Mouse (Mus musculus) lung, postnatal 0 days (tissue): ENCODE results near the gene Prkg1.

Source experiments
- CTCF ChIP-seq: IDR thresholded peaks from 2 replicates; pipeline ENCODE4 v1.5.1; 2016; ENCODE audit warnings: antibody characterized with exemption, mild to moderate bottlenecking
- EP300 ChIP-seq: IDR thresholded peaks from 2 replicates; pipeline ENCODE4 v1.6.1; 2016; ENCODE audit warnings: antibody characterized with exemption, mild to moderate bottlenecking, control low read depth

DNA sequence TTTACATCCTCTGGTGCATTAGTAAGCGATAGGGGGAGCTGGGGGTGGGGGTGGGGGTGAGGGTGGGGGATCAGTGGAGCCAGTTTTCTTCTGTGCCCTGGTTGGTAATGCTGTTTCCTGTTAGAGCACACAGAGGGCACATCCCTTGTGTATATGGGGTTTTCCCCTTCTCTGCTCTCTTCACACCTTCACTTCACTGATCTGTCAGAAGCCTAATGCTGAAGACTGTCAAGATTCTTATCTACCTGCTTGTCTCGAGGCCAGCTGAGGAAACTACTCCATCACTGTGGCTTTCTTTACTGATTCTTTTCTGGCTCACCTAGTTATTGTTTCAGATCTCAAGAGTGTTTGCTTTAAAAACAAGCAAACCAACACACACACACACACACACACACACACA lies 554.4 kb downstream of the Prkg1 start:
- TF ChIP-seq CTCF = no peak
- TF ChIP-seq EP300 = no peak
